Mouse (Mus musculus) stomach, embryonic 15.5 days (tissue): ENCODE results near the gene Fam213a. TPM values are rescaled to one million over a fixed set of nuclear protein-coding genes. Genes with fewer than 3 reads are reported as not detected.
A peak's percentile ranks its signal among the peaks of the same experiment; 100 is the strongest.

Source experiments
- ATAC-seq: fragments of 200-750 bp; cut with Nextera tagmentation; 2 replicates; pipeline ENCODE4 v1.8.0; 2017; ENCODE audit warnings: low read depth, moderate number of reproducible peaks, moderate TSS enrichment; ENCODE audit not compliant: insufficient read depth, low FRiP score
- H3K27ac ChIP-seq: fragments of 300-500 bp; sonication (generic); 2 replicates; pipeline ENCODE4 v1.5.1; 2015; ENCODE audit warnings: mild to moderate bottlenecking, inconsistent platforms
- H3K27me3 ChIP-seq: fragments of 300-500 bp; sonication (generic); replicated peaks from 2 replicates; pipeline ENCODE4 v1.6.1; 2015; ENCODE audit warnings: inconsistent platforms
- H3K36me3 ChIP-seq: fragments of 300-500 bp; sonication (generic); 2 replicates; pipeline ENCODE4 v1.6.1; 2015; ENCODE audit warnings: inconsistent platforms
- H3K4me1 ChIP-seq: fragments of 300-500 bp; sonication (generic); 2 replicates; pipeline ENCODE4 v1.6.1; 2015; ENCODE audit warnings: inconsistent platforms
- H3K4me2 ChIP-seq: fragments of 300-500 bp; sonication (generic); 2 replicates; pipeline ENCODE4 v1.6.1; 2015; ENCODE audit warnings: mild to moderate bottlenecking, inconsistent platforms
- H3K4me3 ChIP-seq: fragments of 300-500 bp; sonication (generic); replicated peaks from 2 replicates; pipeline ENCODE4 v1.5.1; 2015; ENCODE audit warnings: inconsistent platforms
- H3K9ac ChIP-seq: fragments of 300-500 bp; sonication (generic); 2 replicates; pipeline ENCODE4 v1.6.1; 2015; ENCODE audit warnings: inconsistent platforms
- H3K9me3 ChIP-seq: fragments of 300-500 bp; sonication (generic); 2 replicates; pipeline ENCODE4 v1.6.1; 2016; ENCODE audit warnings: inconsistent platforms
- WGBS: fragments of 180-500 bp; shearing (Covaris S2); methylation state at CpG from one replicate; pipeline ENCODE4 v1.1.7; 2015; 5-methylcytosine and 5-hydroxymethylcytosine counted together
- polyA plus RNA-seq: library from polyadenylated mRNA; unstranded; fragments of >200 nt; fragmentation: Nextera tagmentation; extraction: Ambion mirVana; gene quantifications from 2 replicates; pipeline ENCODE4 v1.2.1, GENCODE M21; 2015

The Fam213a gene
- polyA plus RNA-seq, 1 experiment from 2014 or later = 40.2 TPM

DNA sequence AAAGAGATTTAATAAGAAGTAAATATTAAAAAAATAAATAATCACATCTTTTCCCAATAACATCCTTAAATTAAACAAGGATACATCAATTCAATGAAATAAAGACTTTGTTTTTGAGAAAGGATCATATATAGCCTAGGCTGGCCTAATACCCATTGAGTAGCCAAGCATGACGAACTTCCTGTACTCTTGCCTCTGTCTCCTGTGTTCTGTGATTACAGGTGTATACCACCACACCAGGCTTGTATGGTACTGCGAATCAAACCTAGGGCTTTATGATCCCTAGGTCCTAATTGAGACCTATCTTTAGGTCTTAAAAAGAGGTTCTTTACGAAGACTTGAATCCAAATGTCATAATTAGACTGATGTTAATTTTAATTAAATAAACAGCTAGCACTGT lies 7.7 kb upstream of the Fam213a start:
- Histone ChIP-seq H3K27me3 (no peaks in the 10 kb centered on the region), H3K27ac (no peak overlapping the region), H3K4me2 (no peak overlapping the region), H3K36me3 (no peaks in the 10 kb centered on the region), H3K4me1 (no peaks in the 10 kb centered on the region), H3K9ac (no peak overlapping the region), H3K4me3 (no peak overlapping the region), H3K9me3 (no peaks in the 10 kb centered on the region)
- 87% methylated on average over 3 of the region's 3 CpGs for WGBS
- ATAC-seq = no peak

DNA sequence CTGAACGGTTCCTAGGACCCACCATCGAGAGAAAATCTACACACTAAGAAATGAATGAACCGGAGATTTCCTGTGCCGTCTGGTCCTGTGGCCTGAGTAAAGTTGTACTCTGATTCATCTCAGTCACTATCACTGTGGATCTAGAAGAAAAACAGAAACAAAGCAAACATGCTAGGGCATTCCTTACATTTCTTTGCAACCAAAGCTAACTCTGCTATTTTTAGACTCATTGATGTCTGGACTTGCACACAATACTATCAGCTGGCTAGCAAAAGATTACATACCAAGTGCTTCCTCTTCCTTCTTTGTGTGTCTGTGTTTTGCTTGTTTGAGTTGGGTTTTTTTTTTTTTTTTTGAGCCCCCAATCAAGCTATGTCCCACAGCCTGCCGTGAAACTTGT lies 3.9 kb upstream of the Fam213a start:
- Histone ChIP-seq H3K9ac (no peak overlapping the region), H3K27me3 (no peaks in the 10 kb centered on the region), H3K36me3 (no peaks in the 10 kb centered on the region), H3K4me2 (no peak overlapping the region), H3K4me1 (0 out of 2 replicates have a peak, but pooled peaks cover 4% of the 10 kb centered on the region), H3K4me3 (no peak overlapping the region), H3K27ac (no peak overlapping the region), H3K9me3 (no peaks in the 10 kb centered on the region)
- WGBS = 40% methylated on average over 5 of the region's 5 CpGs
- no peak for ATAC-seq

DNA sequence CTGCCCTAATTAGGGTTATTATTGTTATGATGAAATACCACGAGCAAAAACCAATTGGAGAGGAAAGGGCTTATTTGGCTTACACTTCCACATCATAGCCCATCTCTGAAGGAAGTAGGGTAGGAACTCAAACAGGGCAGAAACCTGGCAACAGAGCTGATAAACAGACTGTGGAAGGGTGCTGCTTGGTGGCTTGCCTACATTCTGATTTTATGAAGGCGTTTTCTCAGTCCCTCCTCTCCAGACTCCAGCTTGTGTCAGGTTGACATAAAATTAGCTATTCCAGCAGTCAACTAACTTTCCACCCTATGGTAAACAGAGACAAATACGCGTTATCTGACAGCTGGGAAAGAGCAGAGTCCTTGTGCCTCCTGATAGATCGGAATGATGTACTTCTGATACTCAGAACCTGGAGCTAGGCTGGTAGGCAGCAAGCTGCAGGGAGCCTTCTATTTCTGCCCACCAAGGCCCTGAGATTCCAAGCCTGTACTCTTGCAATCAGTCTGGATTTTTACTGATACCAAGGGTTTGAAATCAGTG lies 1.2 kb upstream of the Fam213a start:
- H3K27me3 ChIP-seq = no peaks in the 10 kb centered on the region
- no peak overlapping the region for H3K27ac ChIP-seq
- H3K4me1 ChIP-seq = 0 out of 2 replicates have a peak, but pooled peaks cover 4% of the 10 kb centered on the region
- no peak for ATAC-seq
- H3K9me3 ChIP-seq = no peaks in the 10 kb centered on the region
- 63% methylated on average over 5 of the region's 5 CpGs for WGBS
- H3K4me2 ChIP-seq = no peak overlapping the region
- no peak overlapping the region for H3K9ac ChIP-seq
- no peak overlapping the region for H3K4me3 ChIP-seq
- H3K36me3 ChIP-seq = no peaks in the 10 kb centered on the region

DNA sequence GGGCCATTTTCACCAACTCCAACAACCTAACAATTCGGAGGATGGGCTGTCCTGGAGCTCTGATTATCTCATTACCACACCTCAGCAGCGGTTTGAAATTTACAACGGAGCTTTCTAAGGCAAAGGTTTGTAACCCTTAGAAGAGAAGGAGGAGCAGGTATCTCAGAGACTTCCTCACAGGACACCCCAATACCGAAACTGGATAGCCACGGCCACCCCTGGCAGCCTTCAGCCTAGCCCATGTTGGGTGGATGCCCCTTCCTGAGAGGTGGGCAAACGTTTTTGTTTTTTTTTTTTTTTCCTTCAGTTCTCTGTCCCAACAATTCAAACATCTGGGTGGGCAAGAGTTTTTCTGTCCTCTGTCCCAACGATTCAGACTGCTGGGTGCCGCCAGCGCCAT lies 445 bp downstream of the Fam213a start:
- no peak overlapping the region for H3K27ac ChIP-seq
- 14% methylated on average over 9 of the region's 9 CpGs for WGBS

DNA sequence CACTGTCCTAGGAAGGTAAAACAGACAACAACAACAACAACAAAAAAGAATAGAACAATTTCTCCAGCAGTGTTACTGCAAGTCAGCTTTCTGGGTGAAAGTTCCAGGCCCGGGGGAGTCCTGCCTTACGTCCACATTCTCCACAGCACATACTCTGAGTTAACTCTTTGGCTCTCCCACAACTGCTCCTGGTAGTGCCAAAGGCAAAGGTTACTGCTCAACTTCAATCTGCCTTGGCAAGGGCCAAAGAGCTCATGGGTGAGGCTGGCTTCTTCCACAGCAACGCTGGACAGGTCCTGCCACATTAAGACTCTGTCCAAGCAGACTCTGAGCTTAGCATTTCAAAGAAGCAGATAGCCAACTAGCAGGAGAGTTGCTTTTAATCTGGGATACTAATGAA lies 1.7 kb downstream of the Fam213a start:
- WGBS = 65% methylated on average over 3 of the region's 3 CpGs
- Histone ChIP-seq H3K9ac (no peak overlapping the region), H3K4me2 (no peak overlapping the region), H3K4me3 (no peak overlapping the region), H3K27me3 (no peaks in the 10 kb centered on the region), H3K4me1 (peaks cover 21% of the 10 kb centered on the region), H3K36me3 (no peaks in the 10 kb centered on the region), H3K27ac (no peak overlapping the region), H3K9me3 (no peaks in the 10 kb centered on the region)
- no peak for ATAC-seq

More for the DNA sequence above, 445 bp downstream of the Fam213a start:
- no peak for ATAC-seq
- Histone ChIP-seq H3K36me3 (no peaks in the 10 kb centered on the region), H3K9ac (peak overlapping the region; percentile 59; the same call in 1 of the 2 replicates), H3K27me3 (no peaks in the 10 kb centered on the region), H3K9me3 (no peaks in the 10 kb centered on the region), H3K4me2 (peak overlapping the region; percentile 92), H3K4me1 (peaks cover 9% of the 10 kb centered on the region; the same call in 1 of the 2 replicates), H3K4me3 (peak overlapping the region; percentile 60)

DNA sequence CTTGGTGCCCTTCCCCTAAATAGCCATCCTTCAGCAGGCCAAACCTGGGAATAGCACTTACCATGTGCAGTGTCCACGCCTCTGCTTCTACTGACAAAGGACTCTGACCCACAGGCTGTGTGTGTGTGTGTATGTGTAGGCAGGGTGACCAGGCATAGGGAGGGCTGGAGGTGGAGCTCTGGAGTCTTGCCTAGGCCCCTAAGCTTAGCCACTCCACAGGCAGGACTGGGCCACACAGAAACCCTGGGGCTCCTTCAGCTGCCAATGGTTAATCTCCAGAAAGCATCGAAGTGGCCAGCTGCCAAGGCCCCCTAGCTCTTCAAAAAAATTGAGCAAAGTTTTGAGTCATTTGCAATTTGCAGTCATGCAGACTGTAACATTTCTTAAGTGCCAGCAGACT lies 5.5 kb downstream of the Fam213a start:
- Histone ChIP-seq H3K4me2 (0 out of 2 replicates have a peak overlapping the region, but pooled peaks have one; percentile 16), H3K4me3 (no peak overlapping the region), H3K9me3 (no peaks in the 10 kb centered on the region), H3K27me3 (no peaks in the 10 kb centered on the region), H3K4me1 (peaks cover 31% of the 10 kb centered on the region), H3K9ac (no peak overlapping the region), H3K36me3 (no peaks in the 10 kb centered on the region), H3K27ac (peak overlapping the region; percentile 63)
- WGBS = 25% methylated on average over 2 of the region's 2 CpGs
- peak; percentile 88 for ATAC-seq

DNA sequence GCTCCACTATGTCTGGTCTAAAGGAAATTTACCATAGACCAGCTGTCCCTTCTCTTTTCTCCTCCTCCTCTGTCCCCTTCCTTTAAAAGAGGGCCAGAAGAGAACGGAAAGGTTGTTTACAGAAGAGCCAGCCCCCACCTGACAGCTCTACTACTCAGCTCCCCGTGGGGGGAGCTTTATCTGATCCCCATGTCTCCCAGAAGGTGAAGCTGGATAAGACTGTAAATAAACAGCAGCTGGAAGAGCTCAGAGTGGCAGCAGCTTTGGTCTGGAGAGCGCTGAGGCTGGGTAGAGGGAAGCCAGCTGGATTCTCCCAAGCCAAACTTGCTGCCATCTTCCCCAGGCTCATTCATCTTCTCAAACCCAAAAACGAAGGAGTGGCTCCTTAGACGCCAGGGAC lies 5.9 kb downstream of the Fam213a start:
- Histone ChIP-seq H3K4me3 (no peak overlapping the region), H3K36me3 (no peaks in the 10 kb centered on the region), H3K4me1 (peaks cover 32% of the 10 kb centered on the region), H3K27ac (peak overlapping the region; percentile 63), H3K4me2 (peak overlapping the region; percentile 16; the same call in 1 of the 2 replicates), H3K9ac (no peak overlapping the region), H3K27me3 (no peaks in the 10 kb centered on the region), H3K9me3 (no peaks in the 10 kb centered on the region)
- ATAC-seq = peak; percentile 70
- 16% methylated on average over 5 of the region's 5 CpGs for WGBS

DNA sequence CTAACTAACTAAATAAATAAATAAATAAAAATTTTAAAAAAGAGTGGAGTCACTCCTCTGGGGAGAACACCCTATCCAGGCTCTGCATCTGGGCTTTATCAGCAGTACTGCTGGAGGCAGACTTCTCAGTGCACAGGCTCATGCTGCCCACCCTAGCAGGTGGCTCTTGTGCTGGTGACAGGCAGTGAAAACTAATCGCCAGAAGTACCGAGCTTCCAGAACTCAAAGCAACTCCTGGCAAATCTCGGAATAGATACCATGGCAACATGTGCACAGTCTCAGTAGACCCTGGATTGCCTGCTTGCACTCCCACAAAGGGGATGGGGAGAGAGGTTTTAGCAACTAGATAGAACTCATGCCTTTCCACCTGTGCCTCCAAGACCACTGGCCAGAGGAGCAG lies 6.7 kb downstream of the Fam213a start:
- Histone ChIP-seq H3K36me3 (no peaks in the 10 kb centered on the region), H3K4me3 (no peak overlapping the region), H3K4me1 (peaks cover 32% of the 10 kb centered on the region), H3K4me2 (no peak overlapping the region), H3K27me3 (no peaks in the 10 kb centered on the region), H3K9ac (no peak overlapping the region), H3K27ac (no peak overlapping the region), H3K9me3 (no peaks in the 10 kb centered on the region)
- ATAC-seq = peak; percentile 82; the same call in 1 of the 2 replicates
- WGBS = 34% methylated on average over 3 of the region's 3 CpGs

DNA sequence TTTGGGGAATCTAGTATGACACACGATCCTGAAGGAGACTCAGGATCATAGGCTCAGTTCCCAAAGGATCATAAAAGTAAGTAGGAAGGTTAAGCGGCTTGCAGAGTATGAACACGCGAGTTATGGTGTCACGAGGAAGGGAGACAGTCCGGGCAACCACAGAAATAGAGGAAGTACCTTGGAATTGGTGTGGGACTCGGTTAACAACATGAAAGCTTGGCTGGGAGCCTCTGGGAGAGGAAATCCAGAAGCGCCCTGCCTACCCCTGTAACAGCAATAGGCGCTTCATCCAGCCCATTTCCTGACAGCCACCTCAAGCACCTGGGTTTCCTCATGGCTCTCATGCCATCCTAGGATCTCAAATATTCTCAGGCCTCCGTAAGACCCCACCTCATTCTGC lies 7.3 kb downstream of the Fam213a start:
- no peak for ATAC-seq
- 77% methylated on average over 10 of the region's 10 CpGs for WGBS
- H3K27ac ChIP-seq = no peak overlapping the region
- no peaks in the 10 kb centered on the region for H3K27me3 ChIP-seq
- H3K9me3 ChIP-seq = no peaks in the 10 kb centered on the region
- no peak overlapping the region for H3K4me3 ChIP-seq
- no peak overlapping the region for H3K4me2 ChIP-seq
- H3K4me1 ChIP-seq = peaks cover 32% of the 10 kb centered on the region
- H3K9ac ChIP-seq = no peak overlapping the region
- H3K36me3 ChIP-seq = no peaks in the 10 kb centered on the region

DNA sequence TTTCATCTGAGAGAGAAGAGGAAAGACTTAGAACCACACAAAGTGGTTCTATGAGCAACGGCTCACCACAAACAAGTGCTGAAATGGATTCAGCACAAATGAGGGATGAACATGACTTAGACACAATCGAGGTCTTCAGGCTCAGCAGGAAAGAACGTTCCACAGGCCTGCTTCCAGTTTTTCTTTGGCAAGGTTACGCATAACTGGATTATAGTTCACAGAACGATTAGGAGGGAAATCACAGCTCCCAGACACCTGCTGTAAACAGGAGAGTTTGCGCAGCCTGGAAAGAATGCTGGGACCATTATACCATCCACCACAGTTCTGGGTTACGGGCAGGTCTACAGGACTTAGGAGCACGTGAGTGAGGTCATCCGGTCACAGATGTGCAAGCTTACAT lies 7.9 kb downstream of the Fam213a start:
- no peak for ATAC-seq
- H3K27me3 ChIP-seq = no peaks in the 10 kb centered on the region
- 65% methylated on average over 9 of the region's 9 CpGs for WGBS
- H3K4me2 ChIP-seq = no peak overlapping the region
- no peak overlapping the region for H3K4me3 ChIP-seq
- no peak overlapping the region for H3K9ac ChIP-seq
- H3K4me1 ChIP-seq = peaks cover 32% of the 10 kb centered on the region
- H3K9me3 ChIP-seq = no peaks in the 10 kb centered on the region
- H3K36me3 ChIP-seq = no peaks in the 10 kb centered on the region
- no peak overlapping the region for H3K27ac ChIP-seq

DNA sequence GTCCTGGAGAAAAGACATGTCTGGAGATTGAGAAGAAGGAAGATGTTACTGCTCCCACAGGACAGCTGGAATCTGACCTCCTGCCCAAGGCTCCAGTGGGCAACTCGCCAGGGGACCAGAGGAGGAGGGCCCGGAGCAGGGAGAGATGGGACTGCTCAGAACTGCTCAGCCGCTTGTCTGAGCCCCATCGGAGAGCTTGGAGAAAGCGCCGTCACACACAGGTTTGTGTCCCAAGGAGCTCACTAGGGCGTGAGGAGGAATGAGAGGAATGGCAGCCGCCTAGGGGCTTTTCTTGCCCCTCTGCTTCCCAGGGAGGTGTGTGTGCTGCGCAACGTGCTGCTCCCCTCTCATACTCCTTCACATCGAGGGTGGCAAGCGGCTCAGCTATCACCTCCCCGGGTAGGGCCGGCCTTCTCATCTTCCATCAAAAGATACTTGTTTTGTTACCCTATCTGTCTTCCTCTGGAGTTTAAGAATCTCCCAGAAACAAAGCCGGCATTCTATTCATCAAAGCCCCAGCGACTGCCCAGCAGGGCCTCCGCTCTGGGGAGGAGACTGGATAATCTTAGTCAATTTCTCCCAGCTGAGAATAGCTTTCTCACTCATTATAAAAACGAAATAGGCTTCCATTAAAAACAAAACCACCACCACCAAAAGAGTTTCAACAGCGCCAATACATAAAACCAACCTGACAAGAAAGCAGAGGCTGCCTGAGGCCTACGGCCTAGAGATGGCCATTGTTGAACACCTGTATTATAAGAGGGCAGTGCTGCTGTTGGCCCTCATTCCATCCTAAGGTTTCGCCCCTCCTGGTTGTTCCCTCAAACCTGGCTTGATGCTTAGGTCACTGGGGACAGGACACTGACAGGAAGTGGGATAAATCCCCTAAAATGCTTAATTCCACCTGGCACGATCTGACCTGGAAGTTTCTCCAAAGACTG lies 9.1 kb downstream of the Fam213a start:
- WGBS = 35% methylated on average over 22 of the region's 22 CpGs
- Histone ChIP-seq H3K9me3 (no peaks in the 10 kb centered on the region), H3K4me1 (peaks cover 32% of the 10 kb centered on the region), H3K4me2 (peak overlapping the region; percentile 45), H3K27ac (no peak overlapping the region), H3K9ac (no peak overlapping the region), H3K4me3 (no peak overlapping the region), H3K36me3 (no peaks in the 10 kb centered on the region), H3K27me3 (no peaks in the 10 kb centered on the region)
- no peak for ATAC-seq

DNA sequence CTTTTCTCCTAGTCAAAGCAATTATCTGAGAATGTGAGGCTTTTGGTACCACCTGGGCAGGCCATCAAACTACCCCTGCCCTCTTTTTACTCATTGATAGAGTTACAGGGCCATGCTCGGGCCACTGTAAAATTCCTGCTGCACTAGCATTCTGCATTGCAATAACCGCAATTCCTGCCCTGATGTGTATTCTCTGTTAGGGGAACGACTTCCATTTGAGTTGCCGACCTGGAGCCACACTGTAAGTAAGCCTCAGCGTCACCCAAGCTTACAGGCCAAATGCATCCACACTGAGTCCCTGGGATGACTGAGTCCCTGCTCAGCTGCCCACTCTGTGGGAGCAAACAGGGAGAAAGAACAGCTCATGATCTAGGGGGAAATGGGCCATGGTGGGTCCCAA lies 12.0 kb downstream of the Fam213a start:
- Histone ChIP-seq H3K9ac (no peak overlapping the region), H3K36me3 (no peaks in the 10 kb centered on the region), H3K27me3 (no peaks in the 10 kb centered on the region), H3K4me2 (no peak overlapping the region), H3K4me1 (peaks cover 13% of the 10 kb centered on the region), H3K9me3 (no peaks in the 10 kb centered on the region), H3K4me3 (no peak overlapping the region), H3K27ac (no peak overlapping the region)
- no peak for ATAC-seq
- WGBS = 91% methylated on average over 5 of the region's 5 CpGs
